Mouse (Mus musculus): Measurements from ENCODE around the gene Slc39a13. TPM values are rescaled to one million over a fixed set of nuclear protein-coding genes. Genes with fewer than 3 reads are reported as not detected.
"Not testable (repeated sequence)": the region's sequence is repeated elsewhere in the genome, so short reads cannot be mapped to it uniquely, and the experiment has no call there.

Slc39a13 gene
- total RNA-seq (2021), result 10 to 100 TPM; 26.8 to 31.8 TPM
- long read RNA-seq, experiment 1, transcript Slc39a13-203 (10 exons, 1,291 nt), result minor isoform, 7 of 47 reads
- long read RNA-seq, experiment 1, transcript Slc39a13-201 (10 exons, 2,469 nt), result major isoform, 18 of 47 reads
- long read RNA-seq, experiment 1, partial matches to known transcripts, result 3 of 47 reads
- long read RNA-seq, experiment 1, other reads (novel, unspliced or antisense), result 19 of 47 reads
- long read RNA-seq, experiment 2, transcript Slc39a13-203 (10 exons, 1,291 nt), result minor isoform, 5 of 41 reads
- long read RNA-seq, experiment 2, transcript Slc39a13-201 (10 exons, 2,469 nt), result major isoform, 18 of 41 reads
- long read RNA-seq, experiment 2, partial matches to known transcripts, result 5 of 41 reads
- long read RNA-seq, experiment 2, other reads (novel, unspliced or antisense), result 13 of 41 reads

DNA sequence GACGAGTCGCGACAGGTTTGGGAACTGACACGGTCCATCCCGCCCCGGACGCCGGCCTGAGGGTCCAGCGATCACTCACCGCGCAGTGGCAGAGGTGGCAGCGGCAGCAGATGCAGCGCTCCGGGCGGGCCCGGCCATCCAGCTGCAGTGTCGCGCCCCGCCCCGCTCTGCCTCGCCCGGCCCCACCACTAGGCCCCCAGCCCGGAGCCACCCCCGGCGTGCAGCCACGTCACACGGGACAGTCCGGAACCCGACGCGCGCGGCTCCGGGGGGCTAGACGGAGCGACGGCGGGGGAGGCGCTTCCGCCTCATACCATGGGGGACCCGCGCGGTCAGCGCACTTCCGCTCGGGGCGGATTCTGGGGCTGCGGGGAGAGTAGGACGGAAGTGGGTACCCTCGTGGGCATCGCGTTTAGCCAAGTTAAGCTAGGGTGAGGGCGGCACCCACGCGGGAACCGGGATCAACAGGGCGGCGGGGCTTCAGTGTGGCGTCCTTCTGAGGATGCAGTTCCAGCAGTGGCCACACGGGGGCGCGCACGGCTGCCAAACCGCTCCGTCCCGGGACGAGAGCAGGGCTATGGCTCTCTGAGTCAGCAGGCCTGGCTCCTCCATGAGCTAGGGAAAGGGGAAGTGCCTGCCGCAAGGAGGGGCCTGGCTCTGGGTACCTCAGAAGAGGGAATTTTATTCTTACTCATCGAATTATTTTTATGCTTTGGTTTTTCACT is at the start of gene Slc39a13:
Gene Slc39a13 (minus strand): TSS at position 342 of the 725 bp plus-strand sequence.
- peak; percentile 94 to 95 for DNase-seq (ENCODE audit: low spot score in 2 of 2)

DNA sequence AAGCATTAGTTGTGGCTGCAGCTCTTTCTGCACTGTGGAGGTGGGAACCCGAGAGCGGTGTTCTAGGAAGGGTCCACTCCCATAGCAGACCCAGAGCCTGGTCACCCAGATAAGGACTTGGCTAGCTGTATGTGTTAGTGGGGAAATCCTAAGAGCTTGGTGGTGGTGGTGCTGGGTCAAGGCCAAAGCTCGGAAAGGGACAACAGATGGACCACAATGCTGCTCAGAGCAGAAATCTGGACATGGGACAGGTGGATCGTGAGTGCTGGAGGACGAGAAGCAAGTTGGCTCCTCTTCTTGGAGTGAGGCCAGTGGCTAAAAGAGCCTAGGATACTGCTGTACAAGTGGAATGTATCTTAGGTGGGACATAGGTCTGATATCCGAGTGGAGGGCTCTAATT is 49.3 kb upstream of the Slc39a13 start:
- no peak for DNase-seq (ENCODE audit: low spot score in 2 of 2)

GRCm38 (mm10) chr2:91119061-91119460 is 48.8 kb upstream of the Slc39a13 start:
- no peak for DNase-seq (ENCODE audit: low spot score in 2 of 2)

GRCm38 (mm10) chr2:91118647-91119046 is 48.4 kb upstream of the Slc39a13 start:
- DNase-seq (ENCODE audit: low spot score in 2 of 2), result no peak

DNA sequence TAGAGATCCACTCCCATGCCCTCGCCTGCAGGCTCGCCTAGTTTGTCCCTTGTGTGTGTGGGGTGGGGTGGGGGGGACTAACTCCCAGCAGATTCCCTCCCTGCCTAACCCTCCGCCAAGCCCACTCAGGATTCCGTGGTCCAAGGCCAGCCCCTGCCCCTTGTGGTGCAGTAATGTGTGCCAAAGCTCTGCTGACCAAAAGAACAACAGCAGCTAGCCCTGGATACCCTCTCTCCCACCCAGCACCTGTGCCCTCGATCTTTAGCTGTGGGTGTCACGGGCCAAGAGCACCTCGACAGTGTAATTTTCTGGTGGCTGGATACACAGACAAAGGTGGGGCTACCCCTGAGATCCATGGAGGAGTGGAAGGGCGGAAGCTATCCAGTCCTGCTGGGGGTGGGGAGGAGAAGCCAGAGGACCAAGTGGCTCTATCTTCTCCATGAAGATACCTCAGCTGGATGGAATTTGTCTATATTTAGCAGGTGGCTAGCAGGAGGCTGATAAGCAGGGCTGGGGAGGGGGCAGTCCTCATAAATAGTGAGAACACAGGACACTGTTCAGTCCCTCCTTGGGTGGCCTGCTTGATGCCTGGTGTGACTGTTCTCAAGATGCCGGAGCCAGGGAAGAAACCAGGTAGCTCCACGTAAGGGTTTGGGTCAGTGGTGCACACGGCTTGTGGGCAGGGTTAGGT is 47.5 kb upstream of the Slc39a13 start, which contains the start of gene Mybpc3:
Gene Mybpc3 (plus strand): TSS at position 560 of the 691 bp plus-strand sequence.
- no peak for DNase-seq (ENCODE audit: low spot score in 2 of 2)

DNA sequence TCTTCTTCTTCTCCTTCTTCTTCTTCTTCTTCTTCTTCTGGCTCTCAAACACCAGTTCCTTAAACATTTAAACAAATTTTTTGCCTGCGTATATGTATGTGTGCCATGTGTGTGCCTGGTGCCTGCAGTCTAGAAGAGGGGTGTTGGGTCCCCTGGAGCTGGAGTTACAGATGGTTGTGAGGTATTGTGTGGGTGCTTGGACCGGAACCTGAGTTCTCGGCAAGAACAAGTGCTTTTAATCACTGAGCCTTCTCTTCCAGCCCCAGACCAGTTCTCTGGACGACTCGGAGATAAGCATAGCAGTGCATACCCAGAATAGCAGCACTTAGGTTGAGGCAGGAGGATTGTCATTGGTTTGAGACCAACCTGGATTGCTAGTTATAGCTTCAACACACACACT is 46.6 kb upstream of the Slc39a13 start:
- DNase-seq (ENCODE audit: low spot score in 2 of 2), result peak in 1 of 2 experiments; percentile 38

- no peak for DNase-seq (ENCODE audit: low spot score in 2 of 2)
Measured at GRCm38 (mm10) chr2:91115578-91115970, 45.4 kb upstream of the Slc39a13 start.

GRCm38 (mm10) chr2:91114781-91115577 is 44.8 kb upstream of the Slc39a13 start:
- DNase-seq (ENCODE audit: low spot score in 2 of 2), result peak; percentile 96 to 98

DNA sequence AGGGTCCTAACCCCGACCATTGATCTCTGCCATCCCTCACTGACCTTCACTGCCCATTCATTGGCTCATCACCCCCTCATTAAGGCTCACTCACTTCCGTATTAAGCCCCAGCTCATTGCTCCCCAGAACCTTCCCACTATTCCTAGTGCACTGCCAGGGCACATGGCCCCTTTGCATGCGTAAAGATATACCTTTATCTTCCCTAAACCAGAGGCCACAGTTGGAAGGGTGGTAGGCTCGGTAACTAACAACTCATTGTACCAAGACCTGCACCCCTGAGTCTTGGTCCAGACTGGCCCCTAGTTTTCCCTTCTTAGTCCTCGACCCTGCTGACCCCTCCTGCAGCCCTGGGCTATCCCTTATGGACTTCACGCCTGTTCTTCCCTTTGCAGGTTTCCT is 43.6 kb upstream of the Slc39a13 start:
- no peak for DNase-seq (ENCODE audit: low spot score in 2 of 2)

DNA sequence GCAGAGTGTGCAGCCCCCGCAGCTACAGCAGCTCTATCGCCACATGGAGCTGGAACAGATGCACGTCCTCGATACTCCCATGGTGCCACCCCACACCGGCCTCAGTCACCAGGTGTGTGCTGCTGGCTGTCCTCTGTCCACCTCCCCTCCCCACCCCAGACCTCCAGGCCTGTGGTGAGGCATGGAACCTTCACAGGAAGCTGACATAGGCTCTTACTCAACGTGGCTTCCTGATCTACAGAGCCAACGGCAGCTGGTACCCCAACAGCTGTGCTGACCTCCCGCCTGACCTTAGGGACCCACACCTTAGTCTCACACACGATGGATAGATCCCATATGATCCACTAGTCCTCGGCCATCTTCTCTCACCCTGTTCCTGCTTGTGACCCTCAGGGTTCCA is 43.1 kb upstream of the Slc39a13 start:
- no peak for DNase-seq (ENCODE audit: low spot score in 2 of 2)

DNA sequence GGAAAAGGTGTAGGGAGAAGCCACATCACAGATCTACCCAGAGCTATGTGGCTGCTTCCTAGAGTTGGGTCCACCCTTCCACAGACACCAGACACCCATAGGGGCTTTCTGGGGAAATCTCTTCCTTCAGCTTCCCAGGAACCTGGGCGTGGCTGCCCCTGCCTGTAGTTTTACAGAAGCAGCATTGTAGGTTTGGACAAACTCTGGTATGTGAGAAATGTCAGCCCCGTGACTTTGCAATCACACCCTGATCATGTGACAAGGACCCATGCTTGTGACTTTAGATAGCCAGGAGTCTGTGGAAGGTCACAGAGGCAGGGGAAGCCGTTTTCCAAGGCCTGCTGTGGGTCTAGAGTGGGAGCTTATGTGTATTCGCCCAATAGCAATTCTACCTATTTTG is 42.3 kb upstream of the Slc39a13 start:
- DNase-seq (ENCODE audit: low spot score in 2 of 2), result no peak

- DNase-seq (ENCODE audit: low spot score in 2 of 2), result not testable (repeated sequence)
Measured at GRCm38 (mm10) chr2:91111832-91112231, 41.6 kb upstream of the Slc39a13 start.

GRCm38 (mm10) chr2:91110429-91110828 is 40.2 kb upstream of the Slc39a13 start:
- DNase-seq (ENCODE audit: low spot score in 2 of 2), result no peak

DNA sequence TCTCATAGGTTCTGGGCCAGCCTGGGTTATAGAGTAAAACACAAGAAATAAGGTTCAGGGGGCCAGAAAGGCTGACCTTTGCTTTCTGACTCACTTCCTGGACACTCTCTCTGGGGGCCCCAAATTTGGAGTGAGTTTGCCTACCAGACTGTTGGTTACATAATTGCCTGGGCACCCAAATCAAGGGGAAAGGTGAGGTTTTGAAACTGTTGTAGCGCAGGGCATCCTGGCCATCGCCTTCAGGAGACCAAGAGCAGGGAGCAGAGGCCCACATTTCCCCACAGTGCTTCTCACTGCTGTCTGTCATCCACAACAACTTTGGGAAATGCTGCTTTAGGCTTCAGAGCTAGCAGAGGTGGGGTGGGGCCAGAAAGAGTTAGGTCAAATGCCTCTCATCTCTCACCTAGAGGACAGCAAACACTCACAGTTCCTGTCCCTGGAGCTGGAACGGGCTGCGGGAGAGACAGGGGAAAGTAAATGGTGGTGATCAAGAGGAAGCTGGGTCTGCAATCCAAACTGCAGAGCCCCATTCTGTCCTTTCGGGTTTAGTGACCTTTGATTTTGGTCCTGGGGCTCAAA is 39.7 kb upstream of the Slc39a13 start:
- DNase-seq (ENCODE audit: low spot score in 2 of 2), result no peak

- no peak for DNase-seq (ENCODE audit: low spot score in 2 of 2)
Measured at GRCm38 (mm10) chr2:91109241-91109640, 39.0 kb upstream of the Slc39a13 start.

- DNase-seq (ENCODE audit: low spot score in 2 of 2), result no peak
Measured at GRCm38 (mm10) chr2:91108156-91108555, 37.9 kb upstream of the Slc39a13 start.

DNA sequence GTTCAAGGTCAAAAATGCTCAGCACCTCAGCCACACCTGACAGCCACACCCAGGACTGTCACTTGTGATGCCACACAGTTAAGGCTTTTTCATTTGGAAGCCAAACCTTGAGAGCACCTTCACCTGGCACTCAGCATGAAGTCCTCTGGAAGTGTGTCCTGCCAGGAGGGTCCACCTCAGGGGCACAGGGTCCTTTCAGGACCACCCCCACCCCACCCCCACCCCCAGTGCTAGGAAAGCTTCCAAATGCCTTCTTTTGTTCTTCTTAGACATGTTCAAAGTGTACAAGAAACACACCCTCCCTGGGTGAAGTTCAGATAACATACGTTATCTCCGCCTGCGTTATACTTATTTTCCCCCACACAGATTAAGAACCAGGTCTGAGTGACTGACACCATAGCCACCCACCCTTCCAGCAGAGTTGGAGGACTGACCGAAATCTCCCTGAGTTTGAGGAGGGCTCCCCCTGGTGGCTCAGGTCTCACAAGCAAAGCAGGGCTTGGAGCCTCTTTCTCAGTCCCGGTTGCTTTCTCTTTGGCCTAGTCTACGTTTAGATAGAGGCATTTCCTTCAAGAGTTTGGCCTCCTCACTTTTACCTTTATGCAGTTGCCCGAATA is 31.0 kb upstream of the Slc39a13 start:
- peak; percentile 93 to 98 for DNase-seq (ENCODE audit: low spot score in 2 of 2)

DNA sequence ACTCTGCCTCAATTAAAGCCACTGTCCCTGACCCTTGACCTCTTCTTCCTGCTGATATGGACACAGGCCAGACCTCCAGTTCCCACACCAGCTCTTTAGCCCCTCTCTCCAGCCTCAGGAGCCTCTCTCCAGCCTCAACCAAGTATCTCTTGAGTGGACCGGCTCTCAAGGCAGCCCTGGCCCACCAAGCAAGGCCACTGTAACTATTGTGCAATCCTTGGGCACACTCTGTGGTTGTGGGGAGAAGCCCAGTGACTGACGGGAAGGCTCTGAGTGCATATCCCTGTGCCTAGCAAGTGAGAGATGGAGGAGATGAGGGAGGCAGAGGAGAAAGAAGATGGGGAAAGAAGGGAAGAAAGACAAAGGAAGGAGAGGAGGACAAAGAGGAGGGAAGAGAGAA is 27.9 kb upstream of the Slc39a13 start:
- no peak for DNase-seq (ENCODE audit: low spot score in 2 of 2)

GRCm38 (mm10) chr2:91097015-91097414 is 26.8 kb upstream of the Slc39a13 start:
- DNase-seq (ENCODE audit: low spot score in 2 of 2), result no peak

DNA sequence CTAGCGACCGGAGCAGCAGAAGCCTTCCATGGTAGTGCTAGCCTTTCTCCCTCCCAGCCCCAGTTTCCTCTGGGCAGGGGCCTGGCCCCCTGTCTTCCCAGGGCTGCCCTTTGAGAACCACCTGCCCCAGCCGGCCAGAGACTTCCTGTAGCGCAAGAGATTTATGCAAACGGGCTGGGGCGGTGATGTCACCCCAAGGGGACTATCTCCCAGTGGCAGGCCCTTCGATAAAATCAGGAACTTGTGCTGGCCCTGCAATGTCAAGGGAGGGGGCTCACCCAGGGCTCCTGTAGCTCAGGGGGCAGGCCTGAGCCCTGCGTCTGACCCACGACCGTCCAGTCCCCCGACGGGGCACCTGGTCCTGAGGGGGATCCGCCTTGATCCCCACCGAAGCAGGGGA is 26.3 kb upstream of the Slc39a13 start:
- DNase-seq (ENCODE audit: low spot score in 2 of 2), result no peak

Data from left cerebral cortex, adult 18-20 months (tissue).